Mouse (Mus musculus) G1E (cell line): Measurements from ENCODE around the gene Osbpl10.

ENCODE experiments used
- CTCF ChIP-seq: IDR thresholded peaks from 2 replicates; pipeline ENCODE4 v1.5.1; 2012; ENCODE audit warnings: low read depth, low read length, inconsistent platforms, mixed read lengths
- GATA1 ChIP-seq: IDR thresholded peaks from 2 replicates; pipeline ENCODE4 v1.6.1; 2012; ENCODE audit warnings: borderline replicate concordance, low read length, inconsistent platforms, mixed read lengths
- POLR2AphosphoS5 ChIP-seq: IDR thresholded peaks from 2 replicates; pipeline ENCODE4 v1.6.1; 2012; ENCODE audit warnings: low read depth, low read length, inconsistent platforms; ENCODE audit not compliant: insufficient replicate concordance
- TAL1 ChIP-seq: conservative IDR thresholded peaks from 2 replicates; pipeline ENCODE4 v1.6.1; 2012; ENCODE audit warnings: low read depth, low read length, inconsistent platforms, mixed read lengths

DNA sequence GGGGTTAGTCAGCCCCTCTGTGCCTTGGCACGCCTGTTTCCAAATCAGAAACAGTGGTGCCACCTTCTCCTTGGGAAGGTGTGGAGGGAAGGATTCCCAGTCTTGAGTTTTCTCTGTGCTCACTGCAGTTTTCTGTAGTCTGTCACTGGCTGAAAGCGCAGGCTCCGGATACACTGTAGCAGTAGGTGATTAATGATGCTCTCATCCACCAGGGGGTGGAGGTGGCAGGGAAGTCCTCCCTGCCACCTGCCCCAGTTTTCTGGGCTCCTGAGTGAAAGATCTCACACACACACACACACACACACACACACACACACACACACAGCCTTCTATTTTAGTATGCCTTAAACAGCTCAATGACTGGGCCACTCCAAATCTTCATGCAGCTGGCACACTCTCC lies 73.6 kb downstream of the Osbpl10 start:
- TF ChIP-seq CTCF (no peak), TAL1 (no peak), POLR2AphosphoS5 (no peak), GATA1 (no peak)
